Mouse (Mus musculus): Measurements from ENCODE around the gene Ash1l.

DNA sequence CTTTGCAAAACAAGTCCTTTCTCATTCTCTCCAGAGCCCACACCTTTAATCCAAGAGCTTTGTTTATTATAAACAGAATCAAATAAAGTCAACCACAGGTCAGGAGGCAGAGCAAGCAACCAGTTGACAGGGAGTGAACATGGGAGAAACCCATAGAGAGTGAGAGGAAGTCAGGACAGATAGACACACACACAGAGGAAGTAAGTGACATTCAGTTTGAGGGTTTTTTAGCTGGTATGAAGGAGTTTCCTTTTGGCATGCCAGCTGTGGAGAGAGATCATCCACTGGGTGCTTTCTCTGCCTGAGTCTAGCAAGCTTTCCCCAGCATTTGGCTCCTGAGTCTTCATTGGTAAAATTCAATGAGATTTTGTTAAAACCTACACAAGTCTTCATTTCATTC is 156.5 kb downstream of the Ash1l start:
- TF ChIP-seq CTCF (IDR thresholded peaks at IDR 0.05; ENCODE audit: insufficient read depth, low read length), result no peak
- no peak for TF ChIP-seq POLR2A (IDR thresholded peaks at IDR 0.05; ENCODE audit: borderline replicate concordance, extremely low read depth, low read depth, low read length)
